16 mouse cellular contexts compared by ENCODE assay signal in the genomic region with DNA sequence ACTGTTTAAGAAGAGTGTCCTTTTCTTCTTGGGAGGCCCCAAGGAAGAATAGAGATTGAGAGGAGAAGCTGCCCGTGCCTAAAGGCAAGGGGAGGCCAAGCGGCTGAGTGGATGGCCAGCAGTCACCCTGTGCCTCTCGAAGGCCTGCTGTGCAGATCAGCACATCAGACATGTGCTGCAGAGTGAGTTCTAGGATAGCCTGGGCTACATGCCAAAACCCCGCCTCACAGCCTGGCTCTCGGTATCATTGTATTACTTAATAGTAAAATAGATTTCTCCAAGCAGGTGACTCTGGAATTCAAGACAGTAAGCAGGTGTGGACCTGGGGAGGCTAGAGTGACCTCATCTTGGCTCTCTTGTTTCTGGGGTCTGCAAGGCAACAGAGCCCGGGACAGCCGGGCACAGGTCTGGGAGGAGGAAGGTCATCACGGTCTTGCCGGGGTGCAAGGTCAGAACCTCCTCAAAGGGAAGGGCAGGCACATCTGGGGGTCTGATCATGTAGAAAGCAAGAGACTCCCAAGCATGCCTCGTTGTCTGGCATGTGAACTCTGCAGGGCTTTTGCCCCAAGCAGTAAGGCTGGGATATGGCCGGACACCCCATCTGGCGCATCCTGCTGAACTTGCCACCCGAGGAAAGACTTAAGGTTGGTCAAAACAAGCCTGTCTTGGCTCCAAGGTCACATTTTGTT. TPM values are rescaled to one million over a fixed set of nuclear protein-coding genes. Genes with fewer than 3 reads are reported as not detected.
DNase-seq lines count a peak whose midpoint lies in the region.
"Had no signal": no experiment of that assay in that cellular context is flagged by ENCODE, and none has a peak within 500 bp of the region (broad histone marks: within the 10 kb centered on the region; RNA-seq: fewer than 3 reads in every experiment).

No protein-coding gene starts in this region.

- peak; percentile 68 for DNase-seq in cerebellum, adult 11 months
- no peak for DNase-seq in cerebellum, adult 8-10 months
- DNase-seq in heart, postnatal 4 days = peak; percentile 54
- no peak for DNase-seq in heart, postnatal 36 days
- DNase-seq in 3T3-L1 (ENCODE audit: low read depth, low spot score) = peak; percentile 35
- DNase-seq in cerebellum, adult 9-11 months = peak; percentile 84
- DNase-seq in kidney, postnatal 10 days = no peak
- no peak for DNase-seq in kidney, adult 8-10 months
- DNase-seq: adrenal gland, postnatal 25 days; embryo, embryonic 11 days; kidney, adult 18-20 months; kidney, postnatal 36 days; midbrain, embryonic 14.5 days; retina, postnatal 1 day; right cerebral cortex, postnatal 4 days; thymus, postnatal 4 days had no signal

- intact Hi-C loops in heart, postnatal 36 days (cut with DNase I) = loop anchor here (5.0 kb wide), 1 partner anchor 82 kb away; no protein-coding TSS in a partner anchor

RNA-seq across cellular contexts. Expression of gene Sept9, which starts 40.1 kb away (rescaled TPM):
- 10 to 100 TPM; 76.7 to 77.4 TPM for total RNA-seq in heart, postnatal 4 days (2021)
- 10 to 100 TPM; 28.6 to 37.1 TPM for total RNA-seq in heart, postnatal 36 days (2021)

RNA-seq across cellular contexts. Expression of gene Sec14l1, which starts 44.4 kb away (rescaled TPM):
- total RNA-seq in heart, postnatal 4 days (2021) = 10 to 100 TPM; 78.4 to 81.7 TPM
- 10 to 100 TPM; 67.9 to 75.2 TPM for total RNA-seq in heart, postnatal 36 days (2021)

Comparison
In these comparisons a context has a peak if more than half of its experiments do, and no peak if none do; other contexts are left out.
1. DNase-seq: peak in cerebellum, adult 11 months (single experiment), heart, postnatal 4 days (single experiment), 3T3-L1 (single experiment) and cerebellum, adult 9-11 months (single experiment); none in cerebellum, adult 8-10 months (single experiment), heart, postnatal 36 days (0 of 2), kidney, postnatal 10 days (single experiment) and kidney, adult 8-10 months (0 of 2).